In genomic region chr7:64360586-64360945, GRCm38 (mm10) we compare ENCODE assay signal across 11 mouse cellular contexts. TPM values are rescaled to one million over a fixed set of nuclear protein-coding genes. Genes with fewer than 3 reads are reported as not detected.
DNase-seq lines count a peak whose midpoint lies in the region; ATAC-seq and TF ChIP-seq lines count a peak whose summit lies in the region.
"Had no signal": no experiment of that assay in that cellular context is flagged by ENCODE, and none has a peak within 500 bp of the region (broad histone marks: within the 10 kb centered on the region; RNA-seq: fewer than 3 reads in every experiment).

No protein-coding gene starts in this region.

- H3K4me2 ChIP-seq in liver, embryonic 12.5 days, result no peak overlapping the region
- H3K4me2 ChIP-seq in liver, postnatal 0 days (ENCODE audit: low read depth, low read length), result no peak overlapping the region
- H3K4me2 ChIP-seq in embryonic facial prominence, embryonic 15.5 days (replicated peaks), result no peak overlapping the region
- no peak overlapping the region for H3K4me2 ChIP-seq in intestine, embryonic 15.5 days (replicated peaks)
- no peak overlapping the region for H3K4me2 ChIP-seq in neural tube, embryonic 14.5 days (ENCODE audit: low read depth, low read length)
- H3K4me2 ChIP-seq: heart, embryonic 13.5 days had no signal

- no peak for TF ChIP-seq EP300 in liver, postnatal 0 days (IDR thresholded peaks at IDR 0.05; ENCODE audit: low read depth)

- H3K9me3 ChIP-seq in liver, embryonic 12.5 days (replicated peaks), result no peaks in the 10 kb centered on the region
- H3K9me3 ChIP-seq in liver, postnatal 0 days (ENCODE audit: low read length), result no peaks in the 10 kb centered on the region
- H3K9me3 ChIP-seq in embryonic facial prominence, embryonic 15.5 days (replicated peaks), result no peaks in the 10 kb centered on the region
- no peaks in the 10 kb centered on the region for H3K9me3 ChIP-seq in intestine, embryonic 15.5 days
- H3K9me3 ChIP-seq in neural tube, embryonic 14.5 days (ENCODE audit: control insufficient read depth, low read length), result no peaks in the 10 kb centered on the region
- H3K9me3 ChIP-seq: heart, embryonic 13.5 days had no signal

- no peaks in the 10 kb centered on the region for H3K27me3 ChIP-seq in liver, embryonic 12.5 days (replicated peaks)
- no peaks in the 10 kb centered on the region for H3K27me3 ChIP-seq in liver, postnatal 0 days (ENCODE audit: insufficient read depth, low read length)
- no peaks in the 10 kb centered on the region for H3K27me3 ChIP-seq in embryonic facial prominence, embryonic 15.5 days
- no peaks in the 10 kb centered on the region for H3K27me3 ChIP-seq in intestine, embryonic 15.5 days (replicated peaks)
- H3K27me3 ChIP-seq in neural tube, embryonic 14.5 days (ENCODE audit: control insufficient read depth, insufficient read depth, low read length), result no peaks in the 10 kb centered on the region
- H3K27me3 ChIP-seq: heart, embryonic 13.5 days had no signal

- H3K9ac ChIP-seq in liver, embryonic 12.5 days, result 0 out of 2 replicates have a peak overlapping the region, but pooled peaks have one; percentile 22
- H3K9ac ChIP-seq in liver, postnatal 0 days (replicated peaks), result no peak overlapping the region
- H3K9ac ChIP-seq in embryonic facial prominence, embryonic 15.5 days, result no peak overlapping the region
- H3K9ac ChIP-seq in intestine, embryonic 15.5 days, result no peak overlapping the region
- H3K9ac ChIP-seq in neural tube, embryonic 14.5 days (replicated peaks; ENCODE audit: low read depth, low read length), result no peak overlapping the region
- H3K9ac ChIP-seq: heart, embryonic 13.5 days had no signal

- H3K4me1 ChIP-seq in liver, embryonic 12.5 days, result peaks cover 10% of the 10 kb centered on the region
- no peaks in the 10 kb centered on the region for H3K4me1 ChIP-seq in liver, postnatal 0 days (ENCODE audit: insufficient read depth)
- H3K4me1 ChIP-seq in embryonic facial prominence, embryonic 15.5 days, result 0 out of 2 replicates have a peak, but pooled peaks cover 4% of the 10 kb centered on the region
- 0 out of 2 replicates have a peak, but pooled peaks cover 3% of the 10 kb centered on the region for H3K4me1 ChIP-seq in intestine, embryonic 15.5 days (replicated peaks)
- no peaks in the 10 kb centered on the region for H3K4me1 ChIP-seq in neural tube, embryonic 14.5 days (ENCODE audit: control insufficient read depth, insufficient read depth, low read length)

- no peak for ATAC-seq in liver, embryonic 12.5 days
- no peak for ATAC-seq in liver, postnatal 0 days
- peak; percentile 50; the same call in 1 of the 2 replicates for ATAC-seq in embryonic facial prominence, embryonic 15.5 days (ENCODE audit: insufficient number of reproducible peaks, low FRiP score, low TSS enrichment, low read depth)
- ATAC-seq in intestine, embryonic 15.5 days, result peak; percentile 83
- no peak for ATAC-seq in neural tube, embryonic 14.5 days (ENCODE audit: low read depth)

- 66% methylated on average over 3 of the region's 3 CpGs for WGBS in liver, embryonic 12.5 days (ENCODE audit: insufficient replicate concordance)
- WGBS in liver, postnatal 0 days (ENCODE audit: insufficient replicate concordance), result 66% methylated on average over 3 of the region's 3 CpGs
- 20% methylated on average over 3 of the region's 3 CpGs for WGBS in embryonic facial prominence, embryonic 15.5 days
- 68% methylated on average over 3 of the region's 3 CpGs for WGBS in intestine, embryonic 15.5 days
- WGBS in neural tube, embryonic 14.5 days, result 62% methylated on average over 3 of the region's 3 CpGs

- no peak for TF ChIP-seq CTCF in liver, postnatal 0 days (IDR thresholded peaks at IDR 0.05; ENCODE audit: low read depth)

- no peak for DNase-seq in liver, postnatal 0 days
- no peak for DNase-seq in adrenal gland, postnatal 10 days
- DNase-seq in heart, adult 8-10 months (ENCODE audit: low spot score), result no peak
- DNase-seq in kidney, postnatal 4 days, result no peak
- DNase-seq: kidney, postnatal 10 days; lung, postnatal 36 days had no signal

- peaks cover 83% of the 10 kb centered on the region for H3K36me3 ChIP-seq in liver, embryonic 12.5 days
- peaks cover 35% of the 10 kb centered on the region for H3K36me3 ChIP-seq in liver, postnatal 0 days (replicated peaks; ENCODE audit: insufficient read depth, low read length)
- peaks cover 66% of the 10 kb centered on the region for H3K36me3 ChIP-seq in embryonic facial prominence, embryonic 15.5 days
- peaks cover 24% of the 10 kb centered on the region for H3K36me3 ChIP-seq in intestine, embryonic 15.5 days
- peaks cover 31% of the 10 kb centered on the region; the same call in 1 of the 2 replicates for H3K36me3 ChIP-seq in neural tube, embryonic 14.5 days (ENCODE audit: control insufficient read depth, insufficient read depth, low read length)

- H3K27ac ChIP-seq in liver, embryonic 12.5 days, result 0 out of 2 replicates have a peak overlapping the region, but pooled peaks have one; percentile 1
- no peak overlapping the region for H3K27ac ChIP-seq in liver, postnatal 0 days (ENCODE audit: low read depth)
- H3K27ac ChIP-seq in embryonic facial prominence, embryonic 15.5 days (replicated peaks), result peak overlapping the region; percentile 52
- H3K27ac ChIP-seq in intestine, embryonic 15.5 days, result no peak overlapping the region
- peak overlapping the region; percentile 23; the same call in 1 of the 2 replicates for H3K27ac ChIP-seq in neural tube, embryonic 14.5 days (ENCODE audit: low read depth, low read length)
- H3K27ac ChIP-seq: heart, embryonic 13.5 days had no signal

- no peak overlapping the region for H3K4me3 ChIP-seq in liver, embryonic 12.5 days
- no peak overlapping the region for H3K4me3 ChIP-seq in liver, postnatal 0 days (ENCODE audit: low read depth, low read length)
- no peak overlapping the region for H3K4me3 ChIP-seq in embryonic facial prominence, embryonic 15.5 days (replicated peaks)
- H3K4me3 ChIP-seq in intestine, embryonic 15.5 days (replicated peaks), result no peak overlapping the region
- H3K4me3 ChIP-seq in neural tube, embryonic 14.5 days (ENCODE audit: low read depth, low read length), result no peak overlapping the region
- H3K4me3 ChIP-seq: heart, embryonic 13.5 days had no signal

RNA-seq across cellular contexts. Expression of gene Fan1, which starts 13.3 kb away (rescaled TPM):
- 3.1 TPM in 2 replicates for polyA plus RNA-seq in liver, embryonic 12.5 days (2016; fragmentation: Nextera tagmentation; extraction: Ambion mirVana)
- polyA plus RNA-seq in liver, postnatal 0 days (2015; fragmentation: Nextera tagmentation; extraction: Ambion mirVana), result 1.5 and 1.6 TPM in 2 replicates
- polyA plus RNA-seq in embryonic facial prominence, embryonic 15.5 days (2015; fragmentation: Nextera tagmentation; extraction: Ambion mirVana), result 6.7 and 8.1 TPM in 2 replicates
- 5.3 and 5.4 TPM in 2 replicates for polyA plus RNA-seq in intestine, embryonic 15.5 days (2015; fragmentation: Nextera tagmentation; extraction: Ambion mirVana)
- 6.4 and 6.5 TPM in 2 replicates for polyA plus RNA-seq in neural tube, embryonic 14.5 days (2014; fragmentation: Nextera tagmentation; extraction: Ambion mirVana)
- total RNA-seq in adrenal gland, postnatal 10 days (2021), result 10 to 100 TPM in 1 of 2 experiments, 1 to 10 TPM in 1; 7.3 to 10.9 TPM
- 10 to 100 TPM in 3 of 4 experiments, 1 to 10 TPM in 1; 9.9 to 12.5 (median 10.9) TPM for total RNA-seq in heart, adult 8-10 months (2022)

RNA-seq across cellular contexts. Expression of gene Mphosph10, which starts 31.5 kb away (rescaled TPM):
- polyA plus RNA-seq in liver, embryonic 12.5 days (2016; fragmentation: Nextera tagmentation; extraction: Ambion mirVana), result 48.4 and 50.0 TPM in 2 replicates
- 17.0 and 17.6 TPM in 2 replicates for polyA plus RNA-seq in liver, postnatal 0 days (2015; fragmentation: Nextera tagmentation; extraction: Ambion mirVana)
- polyA plus RNA-seq in embryonic facial prominence, embryonic 15.5 days (2015; fragmentation: Nextera tagmentation; extraction: Ambion mirVana), result 39.2 and 41.1 TPM in 2 replicates
- polyA plus RNA-seq in intestine, embryonic 15.5 days (2015; fragmentation: Nextera tagmentation; extraction: Ambion mirVana), result 38.8 and 42.8 TPM in 2 replicates
- 22.9 and 29.3 TPM in 2 replicates for polyA plus RNA-seq in neural tube, embryonic 14.5 days (2014; fragmentation: Nextera tagmentation; extraction: Ambion mirVana)
- 10 to 100 TPM; 19.5 to 27.9 TPM for total RNA-seq in adrenal gland, postnatal 10 days (2021)
- 10 to 100 TPM; 13.0 to 15.5 (median 15.1) TPM for total RNA-seq in heart, adult 8-10 months (2022)

RNA-seq across cellular contexts. Expression of gene Mcee, which starts 31.8 kb away (rescaled TPM):
- polyA plus RNA-seq in liver, embryonic 12.5 days (2016; fragmentation: Nextera tagmentation; extraction: Ambion mirVana), result 37.1 and 43.1 TPM in 2 replicates
- 101 and 118 TPM in 2 replicates for polyA plus RNA-seq in liver, postnatal 0 days (2015; fragmentation: Nextera tagmentation; extraction: Ambion mirVana)
- polyA plus RNA-seq in embryonic facial prominence, embryonic 15.5 days (2015; fragmentation: Nextera tagmentation; extraction: Ambion mirVana), result 73.4 and 76.2 TPM in 2 replicates
- 109 and 111 TPM in 2 replicates for polyA plus RNA-seq in intestine, embryonic 15.5 days (2015; fragmentation: Nextera tagmentation; extraction: Ambion mirVana)
- polyA plus RNA-seq in neural tube, embryonic 14.5 days (2014; fragmentation: Nextera tagmentation; extraction: Ambion mirVana), result 40.8 and 44.8 TPM in 2 replicates
- total RNA-seq in adrenal gland, postnatal 10 days (2021), result 100 to 1,000 TPM; 150 to 154 TPM
- 100 to 1,000 TPM; 186 to 213 (median 202) TPM for total RNA-seq in heart, adult 8-10 months (2022)

Comparison
In these comparisons a context has a peak if more than half of its experiments do, and no peak if none do; other contexts are left out.
1. H3K27ac ChIP-seq: peak in liver, embryonic 12.5 days (single experiment), embryonic facial prominence, embryonic 15.5 days (single experiment) and neural tube, embryonic 14.5 days (single experiment); none in liver, postnatal 0 days (single experiment) and intestine, embryonic 15.5 days (single experiment).
2. ATAC-seq: peak in embryonic facial prominence, embryonic 15.5 days (single experiment) and intestine, embryonic 15.5 days (single experiment); none in liver, embryonic 12.5 days (single experiment), liver, postnatal 0 days (single experiment) and neural tube, embryonic 14.5 days (single experiment).